Mouse (Mus musculus) stomach, embryonic 14.5 days (tissue): ENCODE results near the gene Gstm3. TPM values are rescaled to one million over a fixed set of nuclear protein-coding genes. Genes with fewer than 3 reads are reported as not detected.
A peak's percentile ranks its signal among the peaks of the same experiment; 100 is the strongest.

Experiments
- ATAC-seq: fragments of 200-750 bp; cut with Nextera tagmentation; 2 replicates; pipeline ENCODE4 v1.8.0; 2017; ENCODE audit warnings: low read depth, moderate TSS enrichment; ENCODE audit not compliant: insufficient number of reproducible peaks, insufficient read depth, low FRiP score
- H3K27ac ChIP-seq: fragments of 300-500 bp; sonication (generic); 2 replicates; pipeline ENCODE4 v1.5.1; 2014; ENCODE audit warnings: mild to moderate bottlenecking, low read length, moderate library complexity, mixed read lengths
- H3K27me3 ChIP-seq: fragments of 300-500 bp; sonication (generic); 2 replicates; pipeline ENCODE4 v1.6.1; 2014; ENCODE audit warnings: low read length, control low read depth, mixed read lengths; ENCODE audit not compliant: control insufficient read depth, insufficient read depth
- H3K36me3 ChIP-seq: fragments of 300-500 bp; sonication (generic); 2 replicates; pipeline ENCODE4 v1.6.1; 2014; ENCODE audit warnings: mild to moderate bottlenecking, control low read depth, low read length, moderate library complexity, mixed read lengths; ENCODE audit not compliant: control insufficient read depth, insufficient read depth
- H3K4me1 ChIP-seq: fragments of 300-500 bp; sonication (generic); 2 replicates; pipeline ENCODE4 v1.6.1; 2014; ENCODE audit warnings: low read length, control low read depth, mixed read lengths; ENCODE audit not compliant: control insufficient read depth, insufficient read depth
- H3K4me2 ChIP-seq: fragments of 300-500 bp; sonication (generic); replicated peaks from 2 replicates; pipeline ENCODE4 v1.6.1; 2014; ENCODE audit warnings: low read depth, low read length, control low read depth
- H3K4me3 ChIP-seq: fragments of 300-500 bp; sonication (generic); 2 replicates; pipeline ENCODE4 v1.5.1; 2014; ENCODE audit warnings: low read depth, low read length, control low read depth
- H3K9ac ChIP-seq: fragments of 300-500 bp; sonication (generic); replicated peaks from 2 replicates; pipeline ENCODE4 v1.6.1; 2014; ENCODE audit warnings: low read depth, mild to moderate bottlenecking, control low read depth, low read length, moderate library complexity, mixed read lengths
- H3K9me3 ChIP-seq: fragments of 300-500 bp; sonication (generic); 2 replicates; pipeline ENCODE4 v1.6.1; 2016; ENCODE audit warnings: low read depth, low read length, control low read depth; ENCODE audit not compliant: control insufficient read depth
- WGBS: fragments of 180-500 bp; shearing (Covaris S2); extraction: QIAGEN DNeasy Blood & Tissue Kit; methylation state at CpG from one replicate; pipeline ENCODE4 v1.1.7; 2014; 5-methylcytosine and 5-hydroxymethylcytosine counted together
- polyA plus RNA-seq: library from polyadenylated mRNA; unstranded; fragments of >200 nt; fragmentation: Nextera tagmentation; extraction: Ambion mirVana; gene quantifications from 2 replicates; pipeline ENCODE4 v1.2.1, GENCODE M21; 2014

Gstm3 gene
- polyA plus RNA-seq, 1 experiment from 2014 or later: 27.4 TPM

GRCm38 (mm10) chr3:107943239-107943990, 25.7 kb downstream of the Gstm3 start, which contains the start of gene Gstm6:
Gene Gstm6 (minus strand): TSS chr3:107943749.
- Histone ChIP-seq H3K27ac (no peak within 1 kb of the TSS), H3K4me3 (0 out of 2 replicates have a peak within 1 kb of the TSS, but pooled peaks have one; percentile 0), H3K4me1 (0 out of 2 replicates have a peak, but pooled peaks cover 9% of the 10 kb centered on the region), H3K36me3 (no peaks in the 10 kb centered on the region), H3K9me3 (no peaks in the 10 kb centered on the region), H3K27me3 (no peaks in the 10 kb centered on the region), H3K9ac (no peak within 1 kb of the TSS), H3K4me2 (peak within 1 kb of the TSS; percentile 35)
- 14% methylated on average over 20 of the region's 20 CpGs for WGBS
- ATAC-seq: peak; percentile 73

GRCm38 (mm10) chr3:107941261-107941660, 27.8 kb downstream of the Gstm3 start:
- WGBS: 84% methylated on average over 4 of the region's 4 CpGs
- H3K9ac ChIP-seq: no peak overlapping the region
- no peaks in the 10 kb centered on the region for H3K27me3 ChIP-seq
- no peaks in the 10 kb centered on the region for H3K9me3 ChIP-seq
- no peak overlapping the region for H3K4me3 ChIP-seq
- no peak overlapping the region for H3K4me2 ChIP-seq
- 0 out of 2 replicates have a peak, but pooled peaks cover 9% of the 10 kb centered on the region for H3K4me1 ChIP-seq
- no peak overlapping the region for H3K27ac ChIP-seq
- no peak for ATAC-seq
- no peaks in the 10 kb centered on the region for H3K36me3 ChIP-seq

- Histone ChIP-seq H3K36me3 (no peaks in the 10 kb centered on the region), H3K4me2 (no peak overlapping the region), H3K27me3 (no peaks in the 10 kb centered on the region), H3K4me3 (no peak overlapping the region), H3K27ac (no peak overlapping the region), H3K9me3 (no peaks in the 10 kb centered on the region), H3K9ac (no peak overlapping the region), H3K4me1 (0 out of 2 replicates have a peak, but pooled peaks cover 9% of the 10 kb centered on the region)
- ATAC-seq: no peak
- WGBS: 46% methylated on average over 7 of the region's 7 CpGs
Measured at GRCm38 (mm10) chr3:107940524-107940923, 28.6 kb downstream of the Gstm3 start.

- 77% methylated on average over 4 of the region's 4 CpGs for WGBS
- Histone ChIP-seq H3K4me1 (0 out of 2 replicates have a peak, but pooled peaks cover 9% of the 10 kb centered on the region), H3K9ac (no peak overlapping the region), H3K9me3 (no peaks in the 10 kb centered on the region), H3K27ac (no peak overlapping the region), H3K27me3 (no peaks in the 10 kb centered on the region), H3K4me3 (no peak overlapping the region), H3K4me2 (no peak overlapping the region), H3K36me3 (no peaks in the 10 kb centered on the region)
- ATAC-seq: no peak
Measured at GRCm38 (mm10) chr3:107939830-107940229, 29.3 kb downstream of the Gstm3 start.

- Histone ChIP-seq H3K9me3 (no peaks in the 10 kb centered on the region), H3K4me2 (no peak overlapping the region), H3K27me3 (no peaks in the 10 kb centered on the region), H3K27ac (no peak overlapping the region), H3K9ac (no peak overlapping the region), H3K4me1 (0 out of 2 replicates have a peak, but pooled peaks cover 9% of the 10 kb centered on the region), H3K4me3 (no peak overlapping the region), H3K36me3 (no peaks in the 10 kb centered on the region)
- 48% methylated on average over 3 of the region's 3 CpGs for WGBS
- ATAC-seq: no peak
Measured at GRCm38 (mm10) chr3:107939403-107939802, 29.7 kb downstream of the Gstm3 start.

GRCm38 (mm10) chr3:107935888-107936287, 33.2 kb downstream of the Gstm3 start:
- WGBS: 72% methylated on average over 3 of the region's 3 CpGs
- H3K4me3 ChIP-seq: no peak overlapping the region

GRCm38 (mm10) chr3:107935268-107935667, 33.8 kb downstream of the Gstm3 start:
- WGBS: 77% methylated on average over 3 of the region's 3 CpGs
- H3K9ac ChIP-seq: no peak overlapping the region
- ATAC-seq: no peak
- no peaks in the 10 kb centered on the region for H3K27me3 ChIP-seq
- H3K27ac ChIP-seq: no peak overlapping the region
- H3K36me3 ChIP-seq: no peaks in the 10 kb centered on the region
- H3K4me1 ChIP-seq: 0 out of 2 replicates have a peak, but pooled peaks cover under 1% of the 10 kb centered on the region
- no peaks in the 10 kb centered on the region for H3K9me3 ChIP-seq
- no peak overlapping the region for H3K4me3 ChIP-seq
- H3K4me2 ChIP-seq: no peak overlapping the region

More at GRCm38 (mm10) chr3:107935888-107936287, 33.2 kb downstream of the Gstm3 start:
- Histone ChIP-seq H3K4me1 (0 out of 2 replicates have a peak, but pooled peaks cover 3% of the 10 kb centered on the region), H3K27ac (no peak overlapping the region), H3K9me3 (no peaks in the 10 kb centered on the region), H3K27me3 (no peaks in the 10 kb centered on the region), H3K9ac (no peak overlapping the region), H3K36me3 (no peaks in the 10 kb centered on the region), H3K4me2 (no peak overlapping the region)
- no peak for ATAC-seq

- Histone ChIP-seq H3K36me3 (no peaks in the 10 kb centered on the region), H3K4me2 (no peak overlapping the region), H3K9ac (no peak overlapping the region), H3K27me3 (no peaks in the 10 kb centered on the region), H3K4me3 (no peak overlapping the region), H3K9me3 (no peaks in the 10 kb centered on the region), H3K27ac (no peak overlapping the region), H3K4me1 (no peaks in the 10 kb centered on the region)
- 52% methylated on average over 6 of the region's 6 CpGs for WGBS
- no peak for ATAC-seq
Measured at GRCm38 (mm10) chr3:107932128-107932527, 37.0 kb downstream of the Gstm3 start.
